Mouse (Mus musculus): ENCODE data around the gene Dock1. TPM values are rescaled to one million over a fixed set of nuclear protein-coding genes. Genes with fewer than 3 reads are reported as not detected.

Dock1 gene
- polyA plus RNA-seq, 1 experiment from 2014 or later: 18.4 TPM

DNA sequence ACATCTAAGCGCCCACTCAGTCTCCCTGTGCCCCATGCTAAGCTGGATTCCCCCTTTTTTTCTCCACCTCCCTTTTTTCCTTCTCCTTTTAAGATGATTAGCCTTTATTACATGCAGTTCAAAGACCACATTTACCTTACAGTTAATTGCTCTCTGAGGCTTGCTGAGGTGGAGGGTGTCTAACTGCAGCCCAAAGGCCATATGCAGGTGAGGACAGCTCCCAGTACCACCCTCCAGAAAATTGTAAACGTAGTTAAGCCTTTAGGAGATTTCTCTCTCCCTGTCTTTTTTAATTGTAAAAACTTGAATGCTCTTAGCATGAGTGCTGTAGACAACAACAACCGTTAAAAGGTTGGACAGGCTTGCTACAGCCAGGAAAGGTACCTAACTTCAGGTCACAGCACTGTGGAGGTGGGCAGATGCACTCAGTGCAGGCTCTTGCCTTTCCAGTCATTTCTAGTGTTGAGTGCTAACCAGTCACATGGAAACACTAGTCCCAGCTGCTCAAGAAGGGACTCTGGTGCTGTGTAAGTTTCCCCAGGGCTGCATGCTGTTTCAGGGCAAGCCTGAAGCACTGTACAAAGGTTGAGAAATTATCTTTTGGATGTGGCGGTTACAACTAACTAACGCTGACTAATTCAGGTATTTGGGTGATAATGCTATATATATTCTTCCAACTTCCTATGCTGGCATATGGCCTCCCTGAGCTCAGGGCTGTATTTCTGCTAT is 56.2 kb downstream of the Dock1 start:
- no peak overlapping the region for H3K9ac ChIP-seq
- no peak overlapping the region for H3K27ac ChIP-seq
- no peaks in the 10 kb centered on the region for H3K9me3 ChIP-seq
- WGBS: 77% methylated on average over 5 of the region's 5 CpGs
- H3K4me3 ChIP-seq: no peak overlapping the region
- H3K36me3 ChIP-seq: no peaks in the 10 kb centered on the region
- H3K4me1 ChIP-seq: peaks cover 12% of the 10 kb centered on the region; the same call in 1 of the 2 replicates
- no peaks in the 10 kb centered on the region; the same call in 1 of the 2 replicates for H3K27me3 ChIP-seq (replicated peaks)
- ATAC-seq (ENCODE audit: low FRiP score, low read depth): no peak
- H3K4me2 ChIP-seq (replicated peaks): no peak overlapping the region

DNA sequence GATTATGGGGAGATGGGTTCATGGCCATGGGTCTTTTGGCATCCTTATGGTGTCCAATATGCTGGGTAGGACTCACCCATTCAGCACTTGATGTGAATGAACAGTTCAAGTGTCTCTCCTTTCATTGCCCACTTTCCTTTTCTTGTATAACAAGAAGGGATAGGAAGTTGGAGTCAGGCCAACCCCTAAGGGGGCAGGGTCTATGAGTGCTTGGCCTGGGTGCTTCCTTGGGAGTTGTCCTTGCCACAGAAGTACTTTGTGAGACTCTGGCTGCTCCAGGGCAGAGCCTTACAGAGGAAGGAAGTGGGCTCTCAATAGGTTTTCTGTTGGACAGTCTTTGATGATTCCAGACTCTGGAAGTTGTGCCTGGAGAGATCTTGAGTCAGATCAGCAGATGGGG is 58.9 kb downstream of the Dock1 start:
- no peaks in the 10 kb centered on the region for H3K9me3 ChIP-seq
- no peak overlapping the region for H3K27ac ChIP-seq
- H3K4me3 ChIP-seq: no peak overlapping the region
- no peak for ATAC-seq (ENCODE audit: low FRiP score, low read depth)
- H3K27me3 ChIP-seq (replicated peaks): no peaks in the 10 kb centered on the region; the same call in 1 of the 2 replicates
- no peak overlapping the region for H3K4me2 ChIP-seq (replicated peaks)
- no peak overlapping the region for H3K9ac ChIP-seq
- no peaks in the 10 kb centered on the region for H3K36me3 ChIP-seq
- H3K4me1 ChIP-seq: peaks cover 11% of the 10 kb centered on the region; the same call in 1 of the 2 replicates

DNA sequence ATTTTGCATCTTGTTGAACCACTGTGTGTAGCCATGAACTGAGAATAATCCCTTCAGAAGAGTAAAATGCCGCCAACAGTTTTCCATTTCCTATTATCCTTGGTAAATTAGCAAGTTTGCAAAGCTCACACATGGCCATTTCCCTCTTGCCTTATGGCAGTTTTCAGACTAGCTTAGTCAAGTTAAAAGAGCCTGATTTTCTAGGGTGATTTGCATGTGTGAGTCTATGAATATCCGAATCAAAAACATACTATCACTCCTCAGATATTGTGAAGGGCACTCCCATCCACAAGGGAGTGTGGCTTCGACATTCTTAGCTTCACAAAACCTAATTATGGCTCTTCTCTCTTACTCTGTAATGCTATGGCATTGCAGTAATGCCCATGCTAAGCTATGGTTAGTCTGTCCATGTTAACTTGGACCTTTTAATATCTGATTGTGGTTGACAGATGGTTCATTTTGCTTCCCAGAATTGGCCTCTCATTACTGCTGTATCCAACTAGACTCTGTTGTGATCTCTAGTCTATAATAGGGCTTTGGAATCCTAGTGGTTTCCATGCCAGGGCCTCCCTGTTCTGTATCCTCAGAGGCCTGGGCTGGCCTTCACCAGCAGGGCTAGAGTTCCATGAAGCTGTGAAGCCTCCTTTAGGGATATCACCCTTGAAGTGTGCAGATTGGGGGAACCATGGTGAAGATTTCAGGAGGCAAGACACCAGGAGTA is 60.1 kb downstream of the Dock1 start:
- Histone ChIP-seq H3K4me1 (no peaks in the 10 kb centered on the region), H3K4me3 (no peak overlapping the region), H3K36me3 (no peaks in the 10 kb centered on the region), H3K27ac (no peak overlapping the region), H3K4me2 (replicated peaks) (no peak overlapping the region), H3K9ac (no peak overlapping the region), H3K27me3 (replicated peaks) (no peaks in the 10 kb centered on the region; the same call in 1 of the 2 replicates), H3K9me3 (no peaks in the 10 kb centered on the region)
- ATAC-seq (ENCODE audit: low FRiP score, low read depth): no peak
- 92% methylated on average over 3 of the region's 3 CpGs for WGBS

DNA sequence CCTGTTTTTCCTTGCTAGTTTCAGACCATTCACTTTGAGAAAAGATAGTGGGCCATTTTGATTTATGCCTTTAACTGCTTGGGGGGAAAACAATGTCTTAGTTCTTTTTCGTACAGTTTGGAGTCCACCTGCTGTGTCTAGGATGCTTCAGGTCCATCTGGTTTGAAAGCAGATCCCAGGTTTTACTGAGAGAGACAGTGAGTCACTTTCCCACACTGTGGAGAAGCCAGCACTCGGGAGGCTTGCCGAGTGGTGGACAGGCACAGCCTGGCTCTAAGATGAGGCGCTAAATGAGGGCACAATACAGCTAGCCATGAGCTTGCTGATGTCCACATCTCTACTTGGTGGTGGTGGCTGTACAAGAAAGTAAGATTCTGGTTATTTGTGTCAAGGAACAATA is 76.6 kb downstream of the Dock1 start:
- Histone ChIP-seq H3K4me2 (replicated peaks) (no peak overlapping the region), H3K9ac (no peak overlapping the region), H3K27ac (no peak overlapping the region), H3K9me3 (no peaks in the 10 kb centered on the region), H3K27me3 (replicated peaks) (no peaks in the 10 kb centered on the region), H3K4me1 (no peaks in the 10 kb centered on the region), H3K4me3 (no peak overlapping the region), H3K36me3 (peaks cover 7% of the 10 kb centered on the region)
- 90% methylated on average over 4 of the region's 4 CpGs for WGBS
- ATAC-seq (ENCODE audit: low FRiP score, low read depth): no peak

DNA sequence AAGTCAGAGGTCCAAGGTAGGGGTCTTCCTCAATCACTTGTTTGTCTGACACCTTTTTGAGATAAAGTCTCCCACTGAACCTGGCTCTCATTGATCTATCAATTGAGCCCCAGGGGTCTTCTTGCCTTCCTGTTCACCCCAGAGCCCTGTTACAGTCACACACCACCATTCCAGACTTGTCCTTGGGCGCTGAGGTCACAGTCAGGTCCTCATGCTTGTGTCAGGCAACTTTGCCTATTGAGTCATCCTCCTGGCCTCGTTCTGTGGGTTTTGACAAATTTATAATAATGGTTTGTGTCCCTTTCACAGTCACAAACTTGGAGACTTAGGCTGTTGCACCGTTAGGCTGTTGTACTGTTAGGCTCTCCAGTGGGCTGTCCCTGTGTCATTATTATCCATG is 77.9 kb downstream of the Dock1 start:
- no peak overlapping the region for H3K4me2 ChIP-seq (replicated peaks)
- H3K4me1 ChIP-seq: no peaks in the 10 kb centered on the region
- 90% methylated on average over 3 of the region's 3 CpGs for WGBS
- no peak for ATAC-seq (ENCODE audit: low FRiP score, low read depth)
- H3K9me3 ChIP-seq: no peaks in the 10 kb centered on the region
- H3K36me3 ChIP-seq: peaks cover 7% of the 10 kb centered on the region
- no peak overlapping the region for H3K9ac ChIP-seq
- no peak overlapping the region for H3K4me3 ChIP-seq
- H3K27me3 ChIP-seq (replicated peaks): no peaks in the 10 kb centered on the region
- no peak overlapping the region for H3K27ac ChIP-seq

DNA sequence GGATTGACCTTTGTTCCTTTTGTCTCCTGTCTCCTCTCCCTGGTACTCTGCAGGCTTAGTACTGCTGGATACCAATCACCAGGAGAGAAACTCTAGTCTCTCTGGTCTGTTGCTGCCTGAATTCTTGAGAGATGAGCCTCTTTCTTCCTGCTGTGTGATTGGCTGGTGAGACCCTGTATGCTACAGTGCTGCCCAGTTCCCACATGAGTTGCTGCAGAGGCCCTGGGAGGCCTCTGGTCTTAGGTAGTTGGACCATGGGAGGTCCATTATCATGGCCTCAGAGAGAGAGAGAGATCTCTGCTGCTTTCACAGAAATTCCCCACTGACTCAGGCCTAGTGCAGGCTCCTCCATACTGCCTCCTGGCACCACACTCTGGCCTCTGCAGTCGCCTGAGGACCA is 79.2 kb downstream of the Dock1 start:
- 100% methylated on average over 1 of the region's 1 CpGs for WGBS
- H3K36me3 ChIP-seq: peaks cover 7% of the 10 kb centered on the region

DNA sequence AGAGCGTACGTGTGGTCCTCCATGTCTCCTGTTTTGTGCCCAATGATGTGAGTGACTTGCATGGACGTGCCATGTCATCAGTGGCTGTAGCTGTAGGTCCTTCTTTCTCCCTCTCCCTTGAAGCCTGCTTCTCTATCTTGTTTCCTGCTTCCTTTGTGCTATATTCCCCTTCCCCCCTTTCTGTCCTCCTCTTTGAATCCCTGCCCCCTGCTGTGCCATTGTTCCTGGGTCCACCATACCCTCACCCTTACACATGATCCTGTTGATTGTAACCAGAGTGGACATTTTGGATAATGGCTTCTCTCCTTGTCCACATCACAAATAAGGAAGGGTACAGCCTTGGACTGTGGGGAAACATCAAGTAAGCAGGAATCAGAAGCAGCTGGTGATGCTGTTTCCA is 81.0 kb downstream of the Dock1 start:
- Histone ChIP-seq H3K27ac (no peak overlapping the region), H3K27me3 (replicated peaks) (no peaks in the 10 kb centered on the region), H3K9me3 (no peaks in the 10 kb centered on the region), H3K9ac (no peak overlapping the region), H3K4me3 (no peak overlapping the region), H3K4me1 (no peaks in the 10 kb centered on the region), H3K4me2 (replicated peaks) (no peak overlapping the region), H3K36me3 (peaks cover 7% of the 10 kb centered on the region)
- WGBS: 86% methylated on average over 3 of the region's 3 CpGs
- no peak for ATAC-seq (ENCODE audit: low FRiP score, low read depth)

More for the DNA sequence above, 79.2 kb downstream of the Dock1 start:
- no peak for ATAC-seq (ENCODE audit: low FRiP score, low read depth)
- Histone ChIP-seq H3K9ac (no peak overlapping the region), H3K9me3 (no peaks in the 10 kb centered on the region), H3K27me3 (replicated peaks) (no peaks in the 10 kb centered on the region), H3K4me3 (no peak overlapping the region), H3K27ac (no peak overlapping the region), H3K4me2 (replicated peaks) (no peak overlapping the region), H3K4me1 (no peaks in the 10 kb centered on the region)

DNA sequence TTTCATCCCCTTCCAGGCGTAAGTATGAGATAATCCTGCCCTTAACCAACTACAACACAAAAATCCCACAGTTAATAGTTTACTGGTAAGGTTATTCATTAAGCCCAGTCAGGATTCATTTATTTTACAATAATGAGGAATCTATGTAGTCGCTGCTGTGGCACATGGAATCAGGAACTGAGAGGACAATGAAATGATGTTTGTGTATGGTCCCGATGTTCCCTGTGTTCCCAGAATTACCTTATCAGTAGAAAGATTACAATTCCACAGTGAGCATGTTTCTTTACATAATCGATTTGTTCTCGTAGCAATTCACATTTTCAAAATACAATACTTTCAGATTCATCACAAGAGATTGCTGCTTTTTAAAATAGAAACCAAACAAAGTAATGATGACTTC is 83.0 kb downstream of the Dock1 start:
- no peak overlapping the region for H3K4me3 ChIP-seq
- H3K27ac ChIP-seq: no peak overlapping the region
- H3K9ac ChIP-seq: no peak overlapping the region
- no peak overlapping the region for H3K4me2 ChIP-seq (replicated peaks)
- H3K36me3 ChIP-seq: no peaks in the 10 kb centered on the region; the same call in 1 of the 2 replicates
- no peaks in the 10 kb centered on the region for H3K27me3 ChIP-seq (replicated peaks)
- no peak for ATAC-seq (ENCODE audit: low FRiP score, low read depth)
- H3K9me3 ChIP-seq: no peaks in the 10 kb centered on the region
- H3K4me1 ChIP-seq: no peaks in the 10 kb centered on the region
- 74% methylated on average over 5 of the region's 5 CpGs for WGBS

DNA sequence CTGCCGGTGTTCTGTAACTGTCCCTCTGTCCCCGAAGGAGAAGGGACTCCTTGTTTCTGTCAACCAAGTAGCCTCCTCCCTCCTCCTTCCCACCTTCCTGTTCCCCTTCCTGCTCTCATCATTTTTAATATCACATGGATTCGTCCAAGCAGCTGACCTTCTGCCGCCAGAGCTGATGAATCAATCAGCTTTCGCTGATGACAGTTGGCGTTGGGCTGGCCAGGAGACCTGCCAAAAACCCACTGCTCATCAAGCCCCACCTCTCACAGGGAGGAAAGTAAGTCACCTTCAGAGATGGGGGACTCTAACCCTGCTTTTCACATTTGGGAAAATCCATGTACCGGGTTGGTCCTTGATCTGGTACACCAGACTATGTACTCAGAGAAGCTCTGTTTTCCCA is 87.2 kb downstream of the Dock1 start:
- Histone ChIP-seq H3K4me1 (no peaks in the 10 kb centered on the region), H3K4me2 (replicated peaks) (no peak overlapping the region), H3K9ac (no peak overlapping the region), H3K9me3 (no peaks in the 10 kb centered on the region), H3K36me3 (peaks cover 4% of the 10 kb centered on the region; the same call in 1 of the 2 replicates), H3K27me3 (replicated peaks) (no peaks in the 10 kb centered on the region), H3K27ac (no peak overlapping the region), H3K4me3 (no peak overlapping the region)
- 91% methylated on average over 7 of the region's 7 CpGs for WGBS
- ATAC-seq (ENCODE audit: low FRiP score, low read depth): no peak

DNA sequence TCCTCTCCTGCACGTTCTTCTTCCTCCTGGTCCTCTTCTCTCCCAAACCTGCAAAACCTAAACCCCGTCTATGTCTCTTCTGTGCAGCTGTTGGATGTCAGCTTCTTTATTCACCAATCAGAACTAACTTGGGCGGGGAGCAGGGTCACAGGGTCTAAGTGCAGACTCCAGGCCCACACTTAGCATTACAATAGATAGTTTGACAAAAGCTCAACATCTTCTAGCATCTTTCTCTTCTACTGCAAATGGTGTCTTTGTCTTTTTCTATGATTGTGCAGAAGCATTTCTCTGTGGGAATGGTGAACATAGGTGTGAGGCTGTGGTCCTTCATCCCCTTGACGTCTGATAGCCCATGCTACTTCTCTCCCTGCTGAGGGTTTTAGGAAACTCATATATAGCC is 91.3 kb downstream of the Dock1 start:
- H3K9ac ChIP-seq: no peak overlapping the region
- WGBS: 56% methylated on average over 4 of the region's 4 CpGs
- no peak overlapping the region for H3K4me3 ChIP-seq
- ATAC-seq (ENCODE audit: low FRiP score, low read depth): no peak
- no peak overlapping the region for H3K4me2 ChIP-seq (replicated peaks)
- H3K27me3 ChIP-seq (replicated peaks): no peaks in the 10 kb centered on the region
- H3K9me3 ChIP-seq: no peaks in the 10 kb centered on the region
- no peaks in the 10 kb centered on the region for H3K4me1 ChIP-seq
- H3K36me3 ChIP-seq: peaks cover 8% of the 10 kb centered on the region; the same call in 1 of the 2 replicates
- H3K27ac ChIP-seq: no peak overlapping the region

DNA sequence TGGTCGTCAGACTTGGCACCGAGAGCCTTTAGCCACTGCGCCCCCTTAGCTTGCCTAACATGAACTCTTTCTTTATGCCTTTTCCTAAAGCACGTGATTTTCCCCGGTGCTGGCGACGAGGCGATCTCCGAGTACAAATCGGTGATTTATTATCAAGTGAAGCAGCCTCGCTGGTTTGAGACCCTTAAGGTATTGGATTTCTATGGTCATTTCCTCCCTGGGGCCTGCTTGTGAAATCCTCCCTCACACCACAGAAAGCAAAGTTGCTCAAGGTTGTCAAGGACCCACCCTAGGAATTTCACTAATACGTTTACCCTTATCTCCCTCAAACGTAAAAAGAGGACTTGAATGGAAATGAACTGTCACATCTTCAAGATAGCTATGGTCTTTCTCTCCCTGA is 94.7 kb downstream of the Dock1 start:
- H3K4me2 ChIP-seq (replicated peaks): no peak overlapping the region
- no peak for ATAC-seq (ENCODE audit: low FRiP score, low read depth)
- 62% methylated on average over 13 of the region's 13 CpGs for WGBS
- no peaks in the 10 kb centered on the region for H3K27me3 ChIP-seq (replicated peaks)
- no peaks in the 10 kb centered on the region for H3K4me1 ChIP-seq
- peaks cover 9% of the 10 kb centered on the region; the same call in 1 of the 2 replicates for H3K36me3 ChIP-seq
- H3K27ac ChIP-seq: no peak overlapping the region
- no peaks in the 10 kb centered on the region for H3K9me3 ChIP-seq
- no peak overlapping the region for H3K4me3 ChIP-seq
- no peak overlapping the region for H3K9ac ChIP-seq

DNA sequence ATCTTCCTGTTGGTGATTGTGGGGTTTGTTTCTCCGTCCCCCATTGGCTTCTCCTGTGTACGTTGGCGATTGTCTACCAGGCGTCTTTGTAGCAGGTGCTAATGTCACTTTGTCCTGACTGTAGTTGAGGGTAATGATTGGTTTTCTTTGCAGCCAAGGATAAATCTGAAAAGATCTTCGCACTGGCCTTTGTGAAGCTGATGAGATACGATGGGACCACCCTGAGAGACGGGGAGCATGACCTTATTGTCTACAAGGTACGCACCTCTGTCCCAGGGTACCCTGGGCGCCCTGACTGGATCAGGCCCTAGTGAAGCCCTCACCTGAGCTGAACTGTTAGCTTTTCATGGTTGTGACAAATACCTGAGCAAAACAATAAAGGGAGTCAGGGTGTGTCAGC is 100.9 kb downstream of the Dock1 start:
- peaks cover 11% of the 10 kb centered on the region for H3K4me1 ChIP-seq
- no peak overlapping the region for H3K4me2 ChIP-seq (replicated peaks)
- H3K36me3 ChIP-seq: peaks cover 9% of the 10 kb centered on the region
- 90% methylated on average over 9 of the region's 9 CpGs for WGBS
- H3K27ac ChIP-seq: no peak overlapping the region
- no peak for ATAC-seq (ENCODE audit: low FRiP score, low read depth)
- H3K4me3 ChIP-seq: no peak overlapping the region
- no peaks in the 10 kb centered on the region for H3K9me3 ChIP-seq
- H3K27me3 ChIP-seq (replicated peaks): no peaks in the 10 kb centered on the region
- no peak overlapping the region for H3K9ac ChIP-seq
